Mouse (Mus musculus) hindbrain, embryonic 15.5 days (tissue): Measurements from ENCODE around the gene Asap2. TPM values are rescaled to one million over a fixed set of nuclear protein-coding genes. Genes with fewer than 3 reads are reported as not detected.

ENCODE experiments used
- ATAC-seq: fragments of 200-750 bp; cut with Nextera tagmentation; 2 replicates; pipeline ENCODE4 v1.8.0; 2017; ENCODE audit warnings: low read depth, moderate number of reproducible peaks, moderate TSS enrichment; ENCODE audit not compliant: low FRiP score
- H3K27ac ChIP-seq: fragments of 300-500 bp; sonication (generic); replicated peaks from 2 replicates; pipeline ENCODE4 v1.5.1; 2015; ENCODE audit warnings: mild to moderate bottlenecking, inconsistent platforms
- H3K27me3 ChIP-seq: fragments of 300-500 bp; sonication (generic); 2 replicates; pipeline ENCODE4 v1.6.1; 2015; ENCODE audit warnings: control low read depth, inconsistent platforms
- H3K36me3 ChIP-seq: fragments of 300-500 bp; sonication (generic); 2 replicates; pipeline ENCODE4 v1.6.1; 2015; ENCODE audit warnings: control low read depth, inconsistent platforms
- H3K4me1 ChIP-seq: fragments of 300-500 bp; sonication (generic); replicated peaks from 2 replicates; pipeline ENCODE4 v1.6.1; 2015; ENCODE audit warnings: control low read depth, inconsistent platforms
- H3K4me2 ChIP-seq: fragments of 300-500 bp; sonication (generic); 2 replicates; pipeline ENCODE4 v1.6.1; 2015; ENCODE audit warnings: moderate library complexity, mild to moderate bottlenecking, inconsistent platforms
- H3K4me3 ChIP-seq: fragments of 300-500 bp; sonication (generic); 2 replicates; pipeline ENCODE4 v1.5.1; 2015; ENCODE audit warnings: mild to moderate bottlenecking, inconsistent platforms
- H3K9ac ChIP-seq: fragments of 300-500 bp; sonication (generic); 2 replicates; pipeline ENCODE4 v1.6.1; 2015; ENCODE audit warnings: inconsistent platforms
- H3K9me3 ChIP-seq: fragments of 300-500 bp; sonication (generic); 2 replicates; pipeline ENCODE4 v1.6.1; 2016; ENCODE audit warnings: control low read depth, inconsistent platforms
- WGBS: fragments of 180-500 bp; shearing (Covaris S2); methylation state at CpG from one replicate; pipeline ENCODE4 v1.1.7; 2015; 5-methylcytosine and 5-hydroxymethylcytosine counted together
- polyA plus RNA-seq: library from polyadenylated mRNA; unstranded; fragments of >200 nt; fragmentation: Nextera tagmentation; extraction: Ambion mirVana; gene quantifications from 2 replicates; pipeline ENCODE4 v1.2.1, GENCODE M21; 2015

Asap2 gene
- polyA plus RNA-seq, 1 experiment from 2014 or later: 12.3 TPM

- no peak overlapping the region for H3K9ac ChIP-seq
- H3K36me3 ChIP-seq: no peaks in the 10 kb centered on the region
- no peak overlapping the region for H3K4me3 ChIP-seq
- no peak for ATAC-seq
- no peaks in the 10 kb centered on the region for H3K27me3 ChIP-seq
- H3K4me1 ChIP-seq: 0 out of 2 replicates have a peak, but pooled peaks cover 2% of the 10 kb centered on the region
- no peaks in the 10 kb centered on the region for H3K9me3 ChIP-seq
- H3K4me2 ChIP-seq: no peak overlapping the region
- 92% methylated on average over 5 of the region's 5 CpGs for WGBS
- no peak overlapping the region for H3K27ac ChIP-seq
Observed at GRCm38 (mm10) chr12:21176399-21176798, 186.1 kb downstream of the Asap2 start.

DNA sequence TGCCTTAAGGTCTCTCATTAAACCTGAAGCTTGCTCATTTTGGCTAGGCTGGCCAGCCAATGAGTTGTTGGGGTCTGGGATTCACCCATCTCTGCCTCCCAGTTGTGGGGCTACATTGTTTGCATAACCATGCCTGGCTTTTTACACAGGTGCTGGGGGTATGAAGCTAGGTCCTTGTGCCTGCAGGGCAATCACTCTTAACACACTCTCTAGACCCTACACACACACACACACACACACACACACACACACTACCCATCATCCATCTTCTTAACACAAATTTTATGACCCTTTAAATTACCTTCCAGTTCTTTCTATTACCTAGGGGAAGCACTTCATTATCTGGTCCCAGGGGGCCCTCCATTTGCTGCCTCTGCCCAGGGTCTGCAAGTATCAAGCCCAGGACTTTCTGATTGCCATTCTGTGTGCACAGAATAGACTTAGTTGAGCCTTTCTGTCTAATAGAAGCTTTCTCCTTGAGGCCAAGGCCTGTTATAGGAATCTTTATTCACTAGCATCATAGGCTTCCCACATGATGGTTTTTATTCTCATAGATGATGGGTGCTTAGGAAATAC lies 187.0 kb downstream of the Asap2 start:
- no peak for ATAC-seq
- Histone ChIP-seq H3K4me3 (no peak overlapping the region), H3K9me3 (no peaks in the 10 kb centered on the region), H3K4me1 (0 out of 2 replicates have a peak, but pooled peaks cover 2% of the 10 kb centered on the region), H3K4me2 (no peak overlapping the region), H3K27ac (no peak overlapping the region), H3K9ac (no peak overlapping the region), H3K27me3 (no peaks in the 10 kb centered on the region), H3K36me3 (no peaks in the 10 kb centered on the region)

DNA sequence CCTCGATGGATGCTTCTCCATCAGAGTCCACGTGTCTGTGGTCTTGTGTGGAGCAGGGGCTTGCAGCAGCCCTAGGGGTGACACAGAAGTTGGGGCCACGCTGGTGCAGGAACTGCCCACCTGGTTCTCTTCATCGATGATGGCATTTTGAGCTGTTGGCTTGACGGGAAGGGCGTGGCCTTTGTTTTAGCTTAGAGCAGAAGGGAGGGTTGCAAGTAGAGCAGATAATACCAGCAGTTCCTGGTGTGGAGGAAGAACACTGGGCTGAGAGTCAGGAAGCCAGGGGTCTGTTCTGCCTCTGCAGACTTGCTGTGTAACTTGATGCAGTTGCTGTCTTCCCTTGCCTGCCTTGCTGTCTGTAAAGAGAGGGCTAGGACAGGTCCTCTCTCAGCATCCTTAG lies 189.8 kb downstream of the Asap2 start:
- no peak for ATAC-seq
- Histone ChIP-seq H3K4me2 (no peak overlapping the region), H3K27ac (no peak overlapping the region), H3K36me3 (no peaks in the 10 kb centered on the region), H3K4me3 (no peak overlapping the region), H3K27me3 (no peaks in the 10 kb centered on the region), H3K4me1 (0 out of 2 replicates have a peak, but pooled peaks cover 5% of the 10 kb centered on the region), H3K9ac (no peak overlapping the region), H3K9me3 (no peaks in the 10 kb centered on the region)
- WGBS: 93% methylated on average over 6 of the region's 6 CpGs

GRCm38 (mm10) chr12:21182786-21183185 lies 192.5 kb downstream of the Asap2 start:
- 90% methylated on average over 4 of the region's 4 CpGs for WGBS
- Histone ChIP-seq H3K9ac (no peak overlapping the region), H3K4me2 (no peak overlapping the region), H3K9me3 (no peaks in the 10 kb centered on the region), H3K27ac (no peak overlapping the region), H3K4me3 (no peak overlapping the region), H3K27me3 (no peaks in the 10 kb centered on the region), H3K36me3 (no peaks in the 10 kb centered on the region), H3K4me1 (0 out of 2 replicates have a peak, but pooled peaks cover 3% of the 10 kb centered on the region)
- ATAC-seq: no peak

DNA sequence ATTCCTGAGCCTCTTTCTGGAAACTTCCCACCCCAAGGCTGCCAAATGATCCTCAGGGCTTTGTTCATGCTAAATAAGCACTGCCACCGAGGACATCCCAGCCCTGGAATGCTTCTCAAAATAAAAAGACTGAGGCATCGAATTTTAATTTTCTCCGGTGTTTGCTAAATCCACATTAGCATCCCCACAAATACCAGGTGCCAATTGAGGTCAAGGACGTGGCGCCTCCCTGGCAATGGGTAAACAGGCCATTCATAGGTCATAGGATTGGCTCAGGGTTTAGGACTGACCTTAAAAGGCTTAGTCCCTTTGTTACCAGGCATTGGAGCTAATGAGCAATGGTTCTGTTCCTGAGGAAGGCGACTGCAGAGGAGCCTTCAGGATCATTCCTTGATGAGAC lies 193.1 kb downstream of the Asap2 start:
- no peak for ATAC-seq
- H3K4me3 ChIP-seq: no peak overlapping the region
- 58% methylated on average over 6 of the region's 6 CpGs for WGBS
- H3K9ac ChIP-seq: no peak overlapping the region
- H3K27me3 ChIP-seq: no peaks in the 10 kb centered on the region
- H3K4me1 ChIP-seq: 0 out of 2 replicates have a peak, but pooled peaks cover 3% of the 10 kb centered on the region
- no peak overlapping the region for H3K4me2 ChIP-seq
- H3K27ac ChIP-seq: no peak overlapping the region
- H3K36me3 ChIP-seq: no peaks in the 10 kb centered on the region
- H3K9me3 ChIP-seq: no peaks in the 10 kb centered on the region

GRCm38 (mm10) chr12:21186145-21186544 lies 195.9 kb downstream of the Asap2 start:
- H3K4me3 ChIP-seq: no peak overlapping the region
- 58% methylated on average over 1 of the region's 1 CpGs for WGBS

GRCm38 (mm10) chr12:21188880-21189279 lies 198.6 kb downstream of the Asap2 start:
- no peak for ATAC-seq
- 77% methylated on average over 4 of the region's 4 CpGs for WGBS
- no peak overlapping the region for H3K27ac ChIP-seq
- no peaks in the 10 kb centered on the region for H3K27me3 ChIP-seq
- no peaks in the 10 kb centered on the region for H3K9me3 ChIP-seq
- H3K4me3 ChIP-seq: no peak overlapping the region
- H3K4me1 ChIP-seq: no peaks in the 10 kb centered on the region
- H3K36me3 ChIP-seq: no peaks in the 10 kb centered on the region
- no peak overlapping the region for H3K9ac ChIP-seq
- H3K4me2 ChIP-seq: no peak overlapping the region

More at GRCm38 (mm10) chr12:21186145-21186544, 195.9 kb downstream of the Asap2 start:
- no peak for ATAC-seq
- no peaks in the 10 kb centered on the region for H3K27me3 ChIP-seq
- no peaks in the 10 kb centered on the region for H3K9me3 ChIP-seq
- no peak overlapping the region for H3K4me2 ChIP-seq
- no peaks in the 10 kb centered on the region for H3K36me3 ChIP-seq
- H3K4me1 ChIP-seq: 0 out of 2 replicates have a peak, but pooled peaks cover 3% of the 10 kb centered on the region
- no peak overlapping the region for H3K27ac ChIP-seq
- no peak overlapping the region for H3K9ac ChIP-seq

DNA sequence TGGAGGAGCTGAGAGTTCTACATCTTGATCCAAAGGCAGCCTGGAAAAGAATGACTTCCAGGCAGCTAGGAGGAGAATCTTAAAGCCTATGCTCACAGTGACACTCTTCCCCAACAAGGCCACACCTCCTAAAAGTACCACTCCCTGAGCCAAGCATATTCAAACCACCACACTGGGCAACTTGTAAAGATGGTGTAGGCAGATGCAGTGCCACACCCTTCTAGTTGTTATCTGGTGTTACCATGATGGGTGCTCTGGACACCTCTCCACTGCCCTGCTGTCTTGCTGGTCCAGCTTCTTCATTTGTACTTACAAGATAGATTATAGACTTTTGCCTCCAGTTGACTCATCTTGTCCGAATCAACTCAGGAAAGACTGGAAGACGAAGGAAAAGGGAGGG lies 201.3 kb downstream of the Asap2 start:
- H3K4me1 ChIP-seq: no peaks in the 10 kb centered on the region
- no peaks in the 10 kb centered on the region for H3K36me3 ChIP-seq
- no peak overlapping the region for H3K9ac ChIP-seq
- no peak overlapping the region for H3K27ac ChIP-seq
- 92% methylated on average over 2 of the region's 2 CpGs for WGBS
- no peak for ATAC-seq
- H3K4me3 ChIP-seq: no peak overlapping the region
- H3K4me2 ChIP-seq: no peak overlapping the region
- no peaks in the 10 kb centered on the region for H3K9me3 ChIP-seq
- H3K27me3 ChIP-seq: no peaks in the 10 kb centered on the region

DNA sequence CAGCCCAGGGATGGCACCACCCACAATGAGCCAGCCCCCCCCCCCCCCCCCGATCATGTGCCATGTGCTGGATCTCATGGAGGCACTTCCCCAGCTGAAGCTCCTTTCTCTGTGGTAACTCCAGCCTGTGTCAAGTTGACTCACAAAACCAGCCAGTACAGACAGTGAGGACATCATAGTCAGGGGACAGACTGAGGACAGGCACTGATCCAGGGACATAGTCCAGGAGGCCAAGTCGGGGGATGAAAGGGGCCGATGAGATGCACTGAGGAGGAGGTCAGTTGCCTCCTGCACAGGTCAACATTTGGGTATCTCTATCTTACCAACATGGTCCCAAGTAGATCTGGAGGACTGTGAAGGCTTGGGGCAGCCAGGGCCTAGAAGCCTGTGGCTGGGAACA lies 205.2 kb downstream of the Asap2 start:
- Histone ChIP-seq H3K4me1 (no peaks in the 10 kb centered on the region), H3K27ac (no peak overlapping the region), H3K4me2 (no peak overlapping the region), H3K36me3 (no peaks in the 10 kb centered on the region), H3K27me3 (no peaks in the 10 kb centered on the region), H3K4me3 (no peak overlapping the region), H3K9me3 (no peaks in the 10 kb centered on the region), H3K9ac (no peak overlapping the region)
- 89% methylated on average over 3 of the region's 3 CpGs for WGBS
- ATAC-seq: no peak

DNA sequence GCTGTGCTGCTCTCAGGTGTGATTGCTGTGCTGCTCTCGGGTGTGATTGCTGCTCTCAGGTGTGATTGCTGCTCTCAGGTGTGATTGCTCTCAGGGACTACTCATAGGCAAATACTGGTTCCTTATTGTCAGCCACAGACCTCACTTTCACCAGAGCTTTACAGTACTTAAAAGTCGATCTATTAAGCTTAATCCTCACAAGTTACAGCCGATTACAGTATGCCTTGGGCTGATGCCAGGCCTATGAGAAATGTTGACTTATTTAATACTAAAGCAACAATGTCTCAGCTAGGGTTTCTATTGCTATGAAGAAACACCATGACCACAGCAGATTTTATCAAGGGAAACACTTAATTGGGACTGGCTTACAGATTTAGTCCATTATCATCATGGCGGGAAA lies 206.2 kb downstream of the Asap2 start:
- no peak for ATAC-seq
- H3K27me3 ChIP-seq: no peaks in the 10 kb centered on the region
- no peaks in the 10 kb centered on the region for H3K9me3 ChIP-seq
- H3K9ac ChIP-seq: no peak overlapping the region
- WGBS: 89% methylated on average over 4 of the region's 4 CpGs
- H3K4me1 ChIP-seq: no peaks in the 10 kb centered on the region
- H3K27ac ChIP-seq: no peak overlapping the region
- no peak overlapping the region for H3K4me2 ChIP-seq
- H3K36me3 ChIP-seq: no peaks in the 10 kb centered on the region
- H3K4me3 ChIP-seq: no peak overlapping the region

DNA sequence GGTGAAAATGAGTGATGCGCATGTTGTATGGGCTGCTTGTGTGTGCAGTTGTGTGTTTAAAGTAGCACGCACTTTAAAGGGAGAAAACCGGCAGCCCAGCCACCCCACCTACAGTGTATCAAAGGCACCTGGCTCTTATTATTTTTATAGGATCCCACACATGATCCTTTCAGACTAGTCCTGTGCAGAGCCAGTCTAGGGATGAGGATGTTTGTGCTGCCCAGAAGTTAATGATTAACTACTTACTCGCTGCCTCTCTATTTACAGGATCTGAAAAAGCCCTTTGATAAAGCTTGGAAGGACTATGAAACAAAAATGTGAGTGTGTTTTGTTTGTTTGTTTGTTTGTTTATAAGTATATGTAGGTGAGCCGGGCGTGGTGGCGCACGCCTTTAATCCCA lies 210.4 kb downstream of the Asap2 start:
- no peak overlapping the region for H3K27ac ChIP-seq
- H3K4me1 ChIP-seq: peaks cover 11% of the 10 kb centered on the region
- 96% methylated on average over 8 of the region's 8 CpGs for WGBS
- H3K9ac ChIP-seq: no peak overlapping the region
- H3K36me3 ChIP-seq: no peaks in the 10 kb centered on the region
- no peaks in the 10 kb centered on the region for H3K27me3 ChIP-seq
- no peak for ATAC-seq
- no peaks in the 10 kb centered on the region for H3K9me3 ChIP-seq
- H3K4me3 ChIP-seq: no peak overlapping the region
- H3K4me2 ChIP-seq: no peak overlapping the region

GRCm38 (mm10) chr12:21201485-21202269 lies 211.4 kb downstream of the Asap2 start:
- Histone ChIP-seq H3K9me3 (no peaks in the 10 kb centered on the region), H3K4me2 (no peak overlapping the region), H3K27ac (no peak overlapping the region), H3K4me3 (no peak overlapping the region), H3K4me1 (peaks cover 11% of the 10 kb centered on the region), H3K9ac (no peak overlapping the region), H3K36me3 (0 out of 2 replicates have a peak, but pooled peaks cover 6% of the 10 kb centered on the region), H3K27me3 (no peaks in the 10 kb centered on the region)
- WGBS: 74% methylated on average over 10 of the region's 10 CpGs
- no peak for ATAC-seq
